Mouse (Mus musculus): ENCODE data around the gene Cnot11.
A peak's percentile ranks its signal among the peaks of the same experiment; 100 is the strongest.

The Cnot11 gene

DNA sequence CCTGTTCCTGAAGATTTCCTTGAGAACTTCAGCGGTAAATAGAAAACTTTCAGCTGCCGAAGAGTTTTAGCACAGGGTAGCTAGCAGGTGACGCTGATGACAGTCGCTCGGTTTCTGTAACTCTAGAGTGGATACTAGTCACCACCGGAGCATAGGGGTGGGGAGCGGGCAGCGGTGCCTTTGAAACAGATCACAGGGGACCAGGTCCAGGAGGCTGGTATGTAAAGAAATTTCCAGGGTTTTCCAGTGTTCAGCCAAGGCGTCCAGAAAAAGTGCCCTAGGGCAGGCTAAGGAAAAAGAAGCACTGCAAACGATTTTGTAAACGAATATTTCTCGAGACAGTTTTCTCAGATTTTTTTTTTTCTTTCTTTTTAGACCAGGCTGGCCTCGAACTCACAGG, at the start of gene Cnot11:
Cnot11 (plus strand) TSS at position 162 of the 400 bp plus-strand sequence.
- DNase-seq (ENCODE audit: low read depth, low spot score) = no peak

- DNase-seq (ENCODE audit: low read depth, low spot score) = no peak
Measured at GRCm38 (mm10) chr1:39487370-39487769, 47.4 kb upstream of the Cnot11 start.

DNA sequence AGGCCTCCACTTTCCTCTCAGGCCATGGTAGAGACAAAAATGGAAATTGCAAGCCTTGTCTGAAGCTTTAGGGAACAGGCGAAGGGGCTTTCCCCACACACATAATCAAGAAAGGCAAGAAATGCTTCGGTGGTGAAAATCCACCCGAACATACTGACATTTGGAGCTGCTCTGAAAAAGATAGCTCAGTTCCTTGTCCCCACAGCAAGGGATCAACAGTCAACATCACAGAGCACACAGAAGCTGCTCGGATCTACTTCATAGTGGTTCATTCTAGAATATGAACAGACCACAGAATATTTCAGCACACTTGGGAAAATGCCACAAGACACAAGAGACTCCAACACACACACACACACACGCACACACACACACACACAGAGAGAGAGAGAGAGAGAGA, 41.6 kb upstream of the Cnot11 start:
- DNase-seq (ENCODE audit: low read depth, low spot score) = no peak

- no peak for DNase-seq (ENCODE audit: low read depth, low spot score)
Measured at GRCm38 (mm10) chr1:39493664-39494063, 41.1 kb upstream of the Cnot11 start.

- no peak for DNase-seq (ENCODE audit: low read depth, low spot score)
Measured at GRCm38 (mm10) chr1:39496995-39497394, 37.8 kb upstream of the Cnot11 start.

GRCm38 (mm10) chr1:39497748-39498147, 37.0 kb upstream of the Cnot11 start:
- DNase-seq (ENCODE audit: low read depth, low spot score) = no peak

DNA sequence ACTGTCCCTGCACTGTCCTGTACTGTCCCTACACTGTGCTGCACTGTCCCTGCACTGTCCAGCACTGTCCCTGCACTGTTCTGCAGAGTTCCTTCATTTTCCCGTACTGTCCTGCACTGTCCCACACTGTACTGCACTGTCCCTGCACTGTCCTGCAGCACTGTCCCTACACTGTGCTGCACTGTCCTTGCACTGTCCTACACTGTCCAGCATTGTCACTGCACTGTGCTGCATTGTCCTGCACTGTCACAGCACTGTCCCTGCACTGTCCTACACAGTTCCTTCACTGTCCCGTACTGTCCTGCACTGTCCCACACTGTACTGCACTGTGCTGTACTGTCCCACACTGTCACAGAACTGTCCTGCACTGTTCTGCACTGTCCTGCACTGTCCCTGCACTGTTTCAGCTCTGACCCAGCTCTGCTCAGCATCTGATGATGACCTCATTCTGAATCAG, 35.3 kb upstream of the Cnot11 start:
- DNase-seq (ENCODE audit: low read depth, low spot score) = no peak

- peak; percentile 31 for DNase-seq (ENCODE audit: low read depth, low spot score)
Measured at GRCm38 (mm10) chr1:39502817-39503633, 31.8 kb upstream of the Cnot11 start.

DNA sequence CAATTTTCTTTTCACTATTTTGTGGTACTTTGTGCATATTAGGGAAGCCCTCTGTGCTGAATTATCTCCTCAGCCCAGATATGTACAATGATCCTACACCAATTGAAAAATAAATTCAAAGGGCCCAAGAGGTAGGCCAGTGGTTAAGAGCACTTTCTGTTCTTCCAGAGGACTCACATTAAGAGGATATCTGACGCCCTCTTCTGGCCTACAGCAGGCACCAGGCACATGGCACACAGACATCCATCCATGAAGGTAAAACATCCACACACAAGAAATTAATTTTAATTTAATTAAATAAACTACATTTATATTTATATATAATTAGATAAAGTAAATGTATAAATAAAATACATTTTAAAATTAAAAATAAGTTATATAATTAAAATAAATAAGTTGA, 30.5 kb upstream of the Cnot11 start:
- peak; percentile 79 for DNase-seq (ENCODE audit: low read depth, low spot score)

DNA sequence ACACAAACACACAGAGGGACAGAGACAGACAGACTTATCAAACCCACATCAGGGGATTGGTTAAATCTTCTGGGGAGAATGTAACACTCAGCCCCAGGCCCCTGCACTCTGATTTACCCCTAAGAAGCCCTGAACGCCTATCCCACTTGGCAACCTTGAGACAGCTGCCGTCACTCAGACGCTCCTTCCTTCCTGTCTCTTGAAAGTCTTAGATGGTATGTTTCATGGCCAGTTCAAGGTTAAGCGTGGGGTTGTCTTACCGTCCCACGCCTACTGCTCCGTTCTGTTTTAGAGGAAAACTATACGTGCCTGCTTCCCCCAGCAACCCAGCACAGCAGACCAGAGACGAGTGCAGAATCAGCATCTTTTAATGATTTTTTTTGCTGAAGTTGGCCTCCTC, 29.2 kb upstream of the Cnot11 start:
- DNase-seq (ENCODE audit: low read depth, low spot score) = no peak

DNA sequence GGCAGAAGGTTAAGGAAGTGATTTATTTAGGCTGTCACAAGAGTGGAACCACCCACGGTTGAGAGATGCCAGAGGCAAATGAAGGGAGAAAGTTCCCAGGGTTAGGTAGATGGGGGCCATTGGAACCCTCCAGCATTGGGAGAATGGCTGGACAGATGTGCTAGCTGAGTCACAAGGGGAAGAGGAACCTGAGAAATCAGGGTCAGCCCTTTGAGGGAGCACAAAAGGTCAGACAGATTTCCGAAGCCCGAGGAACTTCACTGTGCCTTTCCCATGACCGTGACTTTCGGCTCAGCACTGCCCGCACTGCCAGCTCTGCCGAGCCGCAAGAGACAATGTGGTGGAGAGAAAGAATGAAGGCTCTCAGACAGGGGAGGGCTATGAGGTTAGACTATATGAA, 23.0 kb upstream of the Cnot11 start:
- DNase-seq (ENCODE audit: low read depth, low spot score) = no peak

GRCm38 (mm10) chr1:39512183-39512582, 22.6 kb upstream of the Cnot11 start:
- DNase-seq (ENCODE audit: low read depth, low spot score) = no peak

DNA sequence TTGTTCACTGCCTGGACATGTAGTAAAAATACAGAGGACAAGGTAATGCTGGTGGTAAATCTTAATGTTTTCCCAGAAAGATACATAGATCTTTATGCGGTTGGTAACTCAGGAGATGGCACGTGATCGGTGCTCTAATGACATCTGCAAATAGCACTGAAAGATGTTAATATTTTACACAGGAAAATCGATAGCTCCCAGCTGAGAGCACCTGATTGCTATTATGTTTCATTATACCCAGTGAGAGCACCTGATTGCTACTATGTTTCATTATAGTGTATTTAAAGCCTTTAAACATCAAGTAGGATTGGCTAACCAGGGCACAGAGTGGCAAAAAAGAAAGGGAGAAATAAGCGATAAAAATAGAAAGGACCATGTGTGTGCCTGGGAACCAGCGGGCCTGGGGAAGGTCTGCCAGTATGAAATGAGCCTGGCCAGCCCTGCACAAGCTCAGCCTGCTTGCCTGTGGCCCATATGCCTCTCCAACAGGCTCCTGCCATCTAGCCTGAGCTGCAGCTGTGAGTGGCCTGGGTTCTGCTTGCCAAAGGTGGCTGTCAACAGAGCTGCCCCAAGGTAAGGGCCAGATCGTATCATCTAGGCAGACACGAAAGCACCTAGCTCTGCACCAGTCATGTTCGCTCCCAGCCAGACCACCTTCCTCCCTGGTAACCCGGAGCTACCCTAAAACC, 19.3 kb upstream of the Cnot11 start:
- peak; percentile 95 for DNase-seq (ENCODE audit: low read depth, low spot score)

DNA sequence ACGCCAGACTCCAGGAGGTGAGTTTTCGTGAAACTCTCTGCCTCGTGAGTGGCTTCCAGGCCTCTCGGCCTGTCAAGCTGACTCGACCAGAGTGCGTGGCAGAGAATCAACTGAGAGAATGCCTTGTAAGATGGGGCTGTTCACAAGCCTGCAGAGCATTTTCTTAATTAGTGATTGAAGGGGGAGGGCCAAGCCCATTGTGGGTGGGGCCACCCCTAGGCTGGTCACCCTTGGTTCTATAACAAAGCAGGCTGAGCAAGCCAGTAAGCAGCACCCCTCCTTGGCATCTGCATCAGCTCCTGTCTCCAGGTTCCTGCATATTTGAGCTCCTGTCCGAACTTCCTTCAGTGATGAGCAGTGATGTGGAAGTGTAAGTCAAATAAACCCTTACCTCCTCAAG, 13.5 kb upstream of the Cnot11 start:
- DNase-seq (ENCODE audit: low read depth, low spot score) = no peak

- DNase-seq (ENCODE audit: low read depth, low spot score) = peak; percentile 72
Measured at GRCm38 (mm10) chr1:39522519-39522918, 12.3 kb upstream of the Cnot11 start.

GRCm38 (mm10) chr1:39525763-39526162, 9.0 kb upstream of the Cnot11 start:
- no peak for DNase-seq (ENCODE audit: low read depth, low spot score)

DNA sequence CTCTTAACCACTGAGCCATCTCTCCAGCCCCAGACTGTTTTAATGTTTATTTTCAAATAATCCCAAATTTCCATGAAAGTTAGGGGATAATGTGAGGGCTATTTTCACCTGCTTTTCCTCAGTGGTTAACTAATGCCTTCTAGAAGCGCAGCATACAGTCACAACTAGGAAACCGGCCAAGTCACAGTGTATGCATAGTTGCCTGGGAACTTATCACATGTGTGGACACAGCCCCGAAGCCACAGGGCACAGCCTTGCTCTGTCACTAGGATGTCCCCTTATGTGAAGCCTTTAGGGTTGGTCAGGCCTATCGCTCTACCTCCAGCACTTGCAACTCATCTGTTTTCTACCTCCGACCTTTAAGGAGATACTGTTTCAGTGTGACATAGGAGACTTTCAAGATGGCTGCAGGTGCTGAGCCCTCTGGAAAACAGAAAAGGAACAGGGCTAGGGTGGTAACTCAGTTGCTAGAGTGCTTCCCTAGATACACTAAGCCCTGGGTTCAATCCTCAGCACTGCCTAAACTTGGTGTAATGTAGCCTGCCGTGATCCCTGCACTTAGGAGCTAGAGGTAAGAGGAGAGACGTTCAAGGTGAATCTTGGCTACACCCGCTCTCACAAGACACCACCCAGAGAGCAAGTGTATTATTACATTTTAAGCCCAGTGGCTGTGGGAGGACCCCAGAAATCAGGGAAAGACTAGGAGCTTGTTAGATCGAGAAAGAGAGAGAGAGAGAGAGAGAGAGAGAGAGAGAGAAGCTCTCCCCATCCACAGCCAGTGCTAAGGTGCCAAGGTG, 8.2 kb upstream of the Cnot11 start:
- DNase-seq (ENCODE audit: low read depth, low spot score) = no peak

DNA sequence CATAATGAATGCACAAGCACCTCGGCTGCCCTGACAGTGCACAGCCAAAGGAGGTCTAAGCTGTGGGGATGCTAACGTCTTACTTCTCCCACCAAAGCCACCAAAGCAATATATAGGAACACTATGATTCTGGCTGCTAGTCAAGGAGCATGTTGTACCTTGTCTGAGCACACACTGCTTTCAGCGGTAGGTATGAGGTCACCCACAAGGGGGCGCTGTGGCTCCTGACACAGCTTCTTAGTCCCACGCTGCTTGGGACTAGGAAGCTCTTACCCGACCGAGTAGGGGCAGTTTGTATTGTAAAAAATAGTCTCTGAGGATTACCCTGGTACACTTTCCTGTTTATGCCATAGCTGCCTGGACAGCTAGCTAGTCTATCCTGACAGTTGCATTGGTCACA, 7.4 kb upstream of the Cnot11 start:
- peak; percentile 89 for DNase-seq (ENCODE audit: low read depth, low spot score)

DNA sequence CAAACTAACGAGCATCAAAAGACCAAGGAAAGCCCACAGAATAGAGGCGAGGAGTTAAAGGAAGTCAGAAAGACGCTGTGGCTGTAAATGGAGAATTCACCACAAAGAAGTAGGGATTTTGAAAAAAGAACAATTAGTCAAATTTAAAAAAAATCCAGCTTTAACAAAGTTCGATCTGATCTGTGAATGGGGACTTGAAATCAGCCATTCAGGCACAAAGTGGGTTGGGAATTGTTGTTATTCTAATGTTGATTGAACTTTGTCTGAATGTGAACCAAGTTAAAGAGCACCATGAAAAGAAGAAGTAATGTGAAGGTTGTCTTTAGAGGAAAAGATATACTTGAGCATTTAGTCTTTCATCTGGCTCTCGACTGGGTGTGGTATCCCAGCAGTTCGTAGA, 6.5 kb upstream of the Cnot11 start:
- DNase-seq (ENCODE audit: low read depth, low spot score) = no peak

- DNase-seq (ENCODE audit: low read depth, low spot score) = peak; percentile 87
Measured at GRCm38 (mm10) chr1:39530258-39530943, 4.4 kb upstream of the Cnot11 start.

- no peak for DNase-seq (ENCODE audit: low read depth, low spot score)
Measured at GRCm38 (mm10) chr1:39531036-39531435, 3.8 kb upstream of the Cnot11 start.

DNA sequence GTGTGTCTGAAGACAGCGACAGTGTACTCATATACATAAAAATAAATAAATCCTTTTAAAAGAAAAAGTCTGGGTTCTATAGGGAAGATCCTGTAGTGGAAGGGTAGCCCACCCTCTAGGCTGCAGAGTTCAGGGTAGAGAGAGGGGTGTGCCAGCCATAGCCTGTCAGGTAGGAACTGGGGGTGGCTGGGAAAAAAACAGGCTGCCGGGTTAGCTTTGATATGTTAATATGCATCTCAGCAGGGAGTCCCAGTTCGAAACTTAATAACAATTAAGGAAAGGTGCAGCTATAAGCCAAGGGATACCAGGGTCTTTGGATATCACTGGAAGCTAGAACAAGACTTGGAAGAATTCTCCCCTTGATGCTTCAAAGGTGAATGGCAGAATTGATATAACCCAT, 875 bp upstream of the Cnot11 start:
- no peak for DNase-seq (ENCODE audit: low read depth, low spot score)
